Mouse (Mus musculus): Measurements from ENCODE around the gene Wasf2.

- TF ChIP-seq POLR2A (IDR thresholded peaks at IDR 0.05; ENCODE audit: borderline replicate concordance, low read depth, low read length) (no peak), CTCF (IDR thresholded peaks at IDR 0.05; ENCODE audit: low read depth, low read length) (no peak)
Measured at GRCm38 (mm10) chr4:133085011-133085782, 45.1 kb upstream of the Wasf2 start.
